Mouse (Mus musculus) neural tube, embryonic 14.5 days (tissue): ENCODE measurements around the gene Zkscan7. TPM values are rescaled to one million over a fixed set of nuclear protein-coding genes. Genes with fewer than 3 reads are reported as not detected.

Experiments used
- ATAC-seq: fragments of 200-750 bp; cut with Nextera tagmentation; 2 replicates; pipeline ENCODE4 v1.8.0; 2017; ENCODE audit warnings: low read depth, mild to moderate bottlenecking, moderate TSS enrichment, moderate library complexity
- H3K27ac ChIP-seq: fragments of 300-500 bp; sonication (generic); 2 replicates; pipeline ENCODE4 v1.5.1; 2014; ENCODE audit warnings: low read depth, mild to moderate bottlenecking, control low read depth, low read length, moderate library complexity, mixed read lengths
- H3K27me3 ChIP-seq: fragments of 300-500 bp; sonication (generic); 2 replicates; pipeline ENCODE4 v1.6.1; 2014; ENCODE audit warnings: low read length; ENCODE audit not compliant: control insufficient read depth, insufficient read depth
- H3K36me3 ChIP-seq: fragments of 300-500 bp; sonication (generic); 2 replicates; pipeline ENCODE4 v1.6.1; 2014; ENCODE audit warnings: low read length, mixed read lengths; ENCODE audit not compliant: control insufficient read depth, insufficient read depth
- H3K4me1 ChIP-seq: fragments of 300-500 bp; sonication (generic); 2 replicates; pipeline ENCODE4 v1.6.1; 2014; ENCODE audit warnings: low read length; ENCODE audit not compliant: control insufficient read depth, insufficient read depth
- H3K4me2 ChIP-seq: fragments of 300-500 bp; sonication (generic); 2 replicates; pipeline ENCODE4 v1.6.1; 2014; ENCODE audit warnings: mild to moderate bottlenecking, low read depth, low read length, control low read depth
- H3K4me3 ChIP-seq: fragments of 300-500 bp; sonication (generic); 2 replicates; pipeline ENCODE4 v1.5.1; 2014; ENCODE audit warnings: low read depth, low read length, control low read depth, mixed read lengths
- H3K9ac ChIP-seq: fragments of 300-500 bp; sonication (generic); replicated peaks from 2 replicates; pipeline ENCODE4 v1.6.1; 2014; ENCODE audit warnings: low read depth, mild to moderate bottlenecking, control low read depth, low read length, mixed read lengths
- H3K9me3 ChIP-seq: fragments of 300-500 bp; sonication (generic); 2 replicates; pipeline ENCODE4 v1.6.1; 2016; ENCODE audit warnings: low read length; ENCODE audit not compliant: control insufficient read depth
- WGBS: fragments of 180-500 bp; shearing (Covaris S2); extraction: QIAGEN DNeasy Blood & Tissue Kit; methylation state at CpG from one replicate; pipeline ENCODE4 v1.1.7; 2014; 5-methylcytosine and 5-hydroxymethylcytosine counted together
- polyA plus RNA-seq: library from polyadenylated mRNA; unstranded; fragments of >200 nt; fragmentation: Nextera tagmentation; extraction: Ambion mirVana; gene quantifications from 2 replicates; pipeline ENCODE4 v1.2.1, GENCODE M21; 2014

Gene Zkscan7
- polyA plus RNA-seq, 1 experiment from 2014 or later = 3.1 TPM

- ATAC-seq = no peak
- H3K4me2 ChIP-seq = no peak overlapping the region
- H3K27me3 ChIP-seq = no peaks in the 10 kb centered on the region
- peaks cover 64% of the 10 kb centered on the region for H3K36me3 ChIP-seq
- no peak overlapping the region for H3K27ac ChIP-seq
- H3K4me3 ChIP-seq = no peak overlapping the region
- no peak overlapping the region for H3K9ac ChIP-seq
- no peaks in the 10 kb centered on the region for H3K9me3 ChIP-seq
- 0 out of 2 replicates have a peak, but pooled peaks cover under 1% of the 10 kb centered on the region for H3K4me1 ChIP-seq
- WGBS = 99% methylated on average over 3 of the region's 3 CpGs
Measured at GRCm38 (mm10) chr9:122928915-122929314, 43.4 kb downstream of the Zkscan7 start.

Other genes with a start within 250 kb of the Zkscan7 start
- gene Topaz1, start 138.3 kb upstream of the Zkscan7 start, polyA plus RNA-seq = not detected in 2 replicates
- 9.8 and 12.1 TPM in 2 replicates for gene Tcaim, start 80.1 kb upstream of the Zkscan7 start, polyA plus RNA-seq
- 1.3 and 1.6 TPM in 2 replicates for gene Gm35549, start 41.6 kb upstream of the Zkscan7 start, polyA plus RNA-seq
- gene Zfp445, start 19.7 kb upstream of the Zkscan7 start, polyA plus RNA-seq = 98.4 and 107 TPM in 2 replicates
- 18.8 and 21.4 TPM in 2 replicates for gene Zfp105, start 37.4 kb downstream of the Zkscan7 start, polyA plus RNA-seq
- gene 1110059G10Rik, start 65.3 kb downstream of the Zkscan7 start, polyA plus RNA-seq = 33.2 and 34.5 TPM in 2 replicates
- 8.9 and 9.0 TPM in 2 replicates for gene Kif15, start 65.4 kb downstream of the Zkscan7 start, polyA plus RNA-seq
- gene Tmem42, start 135.6 kb downstream of the Zkscan7 start, polyA plus RNA-seq = 30.4 and 30.8 TPM in 2 replicates
- 0.55 and 0.71 TPM in 2 replicates for gene Tgm4, start 149.0 kb downstream of the Zkscan7 start, polyA plus RNA-seq
- 63.6 and 65.9 TPM in 2 replicates for gene Zdhhc3, start 227.5 kb downstream of the Zkscan7 start, polyA plus RNA-seq
- 71.9 and 76.9 TPM in 2 replicates for gene Exosc7, start 227.5 kb downstream of the Zkscan7 start, polyA plus RNA-seq